Mouse (Mus musculus): ENCODE data around the gene Tspan3. TPM values are rescaled to one million over a fixed set of nuclear protein-coding genes. Genes with fewer than 3 reads are reported as not detected.

Gene Tspan3
- polyA plus RNA-seq, 1 experiment from 2014 or later: 381 TPM

DNA sequence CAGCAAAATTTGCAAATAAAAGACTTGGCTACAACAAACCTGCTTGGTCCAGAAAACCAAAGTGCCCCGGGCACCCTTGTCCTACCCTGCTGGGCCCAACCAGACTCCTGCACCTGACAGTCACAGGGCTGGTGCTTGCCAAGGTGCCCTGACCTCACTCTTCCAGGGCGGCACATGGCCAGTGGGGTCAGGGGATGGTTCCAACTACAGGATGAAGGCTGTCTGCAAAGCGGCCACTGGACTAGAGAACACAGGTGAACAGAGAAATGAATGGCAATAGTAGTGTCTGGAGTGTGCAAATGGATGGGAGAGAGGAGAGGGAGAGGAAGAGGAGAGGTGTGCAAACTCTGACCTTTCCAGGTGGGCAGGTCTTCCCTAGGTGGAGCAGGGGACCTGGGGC is 35.3 kb downstream of the Tspan3 start:
- ATAC-seq (replicated peaks; ENCODE audit: insufficient number of reproducible peaks, low FRiP score, low TSS enrichment): no peak
- Histone ChIP-seq H3K4me1 (ENCODE audit: control insufficient read depth, insufficient read depth, low read length) (peaks cover 33% of the 10 kb centered on the region), H3K36me3 (ENCODE audit: control insufficient read depth, insufficient read depth, low read length) (peaks cover 8% of the 10 kb centered on the region), H3K27ac (ENCODE audit: low read depth, low read length) (no peak overlapping the region), H3K9ac (ENCODE audit: low read depth, low read length) (no peak overlapping the region), H3K4me3 (ENCODE audit: low read depth, low read length) (no peak overlapping the region), H3K9me3 (replicated peaks; ENCODE audit: control insufficient read depth, low read length) (no peaks in the 10 kb centered on the region), H3K4me2 (no peak overlapping the region), H3K27me3 (ENCODE audit: control insufficient read depth, insufficient read depth, low read length) (no peaks in the 10 kb centered on the region)
- WGBS (ENCODE audit: insufficient replicate concordance): 88% methylated on average over 3 of the region's 3 CpGs

DNA sequence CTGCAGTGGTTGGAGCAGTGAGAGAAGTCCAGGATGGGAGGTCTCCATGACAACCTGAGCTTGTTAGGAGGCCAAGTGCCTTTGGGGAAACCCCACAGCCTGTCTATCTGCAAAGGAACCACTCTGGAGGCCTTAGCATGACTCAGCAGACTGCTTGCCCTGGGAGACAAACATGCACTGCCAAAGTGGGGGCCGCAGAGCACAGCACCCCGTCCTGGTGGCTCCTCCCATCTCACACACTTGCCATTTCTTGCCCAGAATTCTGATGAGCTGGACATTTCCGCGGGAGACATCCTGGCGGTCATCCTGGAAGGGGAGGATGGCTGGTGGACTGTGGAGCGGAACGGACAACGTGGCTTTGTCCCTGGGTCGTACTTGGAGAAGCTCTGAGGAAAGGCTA is 36.9 kb downstream of the Tspan3 start:
- Histone ChIP-seq H3K27ac (ENCODE audit: low read depth, low read length) (no peak overlapping the region), H3K4me2 (no peak overlapping the region), H3K9ac (ENCODE audit: low read depth, low read length) (no peak overlapping the region), H3K27me3 (ENCODE audit: control insufficient read depth, insufficient read depth, low read length) (no peaks in the 10 kb centered on the region), H3K4me1 (ENCODE audit: control insufficient read depth, insufficient read depth, low read length) (peaks cover 37% of the 10 kb centered on the region), H3K36me3 (ENCODE audit: control insufficient read depth, insufficient read depth, low read length) (peaks cover 8% of the 10 kb centered on the region), H3K9me3 (replicated peaks; ENCODE audit: control insufficient read depth, low read length) (no peaks in the 10 kb centered on the region), H3K4me3 (ENCODE audit: low read depth, low read length) (no peak overlapping the region)
- ATAC-seq (replicated peaks; ENCODE audit: insufficient number of reproducible peaks, low FRiP score, low TSS enrichment): no peak
- WGBS (ENCODE audit: insufficient replicate concordance): 86% methylated on average over 9 of the region's 9 CpGs

DNA sequence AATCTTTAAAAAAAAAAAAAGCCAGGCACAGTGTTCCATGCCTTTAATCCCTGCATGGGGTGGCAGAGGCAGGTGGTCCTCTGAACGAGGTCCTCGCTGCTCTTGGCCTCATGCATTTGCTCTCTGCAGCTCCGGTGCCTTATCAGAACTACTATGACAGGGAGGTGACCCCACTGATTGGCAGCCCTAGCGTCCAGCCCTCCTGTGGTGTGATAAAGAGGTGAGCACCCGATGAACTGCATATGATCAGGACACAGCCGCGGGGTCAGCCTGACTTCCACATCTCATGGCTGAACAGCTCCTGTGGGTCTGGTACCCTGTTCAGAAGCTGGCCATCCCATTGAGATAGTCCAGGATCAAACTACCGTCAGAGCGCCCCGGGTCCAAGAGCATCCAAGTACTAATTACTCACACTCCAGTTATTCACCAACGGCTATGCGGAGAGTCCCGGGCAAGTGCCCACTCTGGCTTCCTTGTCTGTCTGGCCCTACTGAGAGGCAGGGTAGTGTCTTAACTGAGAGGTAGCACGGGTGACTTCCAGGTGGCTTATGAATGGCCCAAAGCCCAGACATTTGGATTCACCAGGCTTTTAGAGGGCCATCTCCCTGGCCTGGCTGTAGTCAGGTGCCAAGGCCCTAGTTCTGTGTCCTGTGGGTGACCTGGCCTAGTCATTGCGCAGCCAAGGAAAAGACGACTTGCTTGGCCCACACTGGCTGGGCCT is 38.7 kb downstream of the Tspan3 start:
- Histone ChIP-seq H3K4me3 (ENCODE audit: low read depth, low read length) (no peak overlapping the region), H3K36me3 (ENCODE audit: control insufficient read depth, insufficient read depth, low read length) (0 out of 2 replicates have a peak, but pooled peaks cover 5% of the 10 kb centered on the region), H3K27me3 (ENCODE audit: control insufficient read depth, insufficient read depth, low read length) (no peaks in the 10 kb centered on the region), H3K27ac (ENCODE audit: low read depth, low read length) (no peak overlapping the region), H3K9ac (ENCODE audit: low read depth, low read length) (no peak overlapping the region), H3K4me2 (no peak overlapping the region), H3K4me1 (ENCODE audit: control insufficient read depth, insufficient read depth, low read length) (peaks cover 35% of the 10 kb centered on the region), H3K9me3 (replicated peaks; ENCODE audit: control insufficient read depth, low read length) (no peaks in the 10 kb centered on the region)
- ATAC-seq (replicated peaks; ENCODE audit: insufficient number of reproducible peaks, low FRiP score, low TSS enrichment): no peak
- 65% methylated on average over 16 of the region's 16 CpGs for WGBS (ENCODE audit: insufficient replicate concordance)

DNA sequence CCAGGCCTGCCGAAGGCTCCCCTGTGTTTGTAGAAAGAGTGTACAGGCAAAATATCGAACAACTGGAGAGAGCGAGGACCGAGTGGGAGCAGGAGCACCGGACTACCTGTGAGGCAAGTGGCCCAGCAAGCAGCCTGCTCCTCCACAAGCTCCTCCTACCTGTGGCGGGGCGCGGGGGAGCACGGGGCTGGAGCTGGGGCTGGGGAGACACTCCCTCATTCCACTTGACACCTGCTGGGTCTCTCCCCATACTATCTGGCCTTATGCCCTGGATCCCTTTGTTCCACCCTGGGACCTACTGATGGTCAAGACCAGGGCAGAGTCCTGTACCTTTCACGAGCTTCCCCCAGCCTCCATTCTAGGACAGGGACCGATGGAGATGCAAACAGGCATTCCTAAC is 40.7 kb downstream of the Tspan3 start:
- 23% methylated on average over 11 of the region's 11 CpGs for WGBS (ENCODE audit: insufficient replicate concordance)
- Histone ChIP-seq H3K4me1 (ENCODE audit: control insufficient read depth, insufficient read depth, low read length) (peaks cover 18% of the 10 kb centered on the region), H3K9me3 (replicated peaks; ENCODE audit: control insufficient read depth, low read length) (no peaks in the 10 kb centered on the region), H3K27ac (ENCODE audit: low read depth, low read length) (no peak overlapping the region), H3K27me3 (ENCODE audit: control insufficient read depth, insufficient read depth, low read length) (0 out of 2 replicates have a peak, but pooled peaks cover 5% of the 10 kb centered on the region), H3K4me2 (no peak overlapping the region), H3K9ac (ENCODE audit: low read depth, low read length) (no peak overlapping the region), H3K36me3 (ENCODE audit: control insufficient read depth, insufficient read depth, low read length) (0 out of 2 replicates have a peak, but pooled peaks cover 2% of the 10 kb centered on the region), H3K4me3 (ENCODE audit: low read depth, low read length) (no peak overlapping the region)
- no peak for ATAC-seq (replicated peaks; ENCODE audit: insufficient number of reproducible peaks, low FRiP score, low TSS enrichment)

DNA sequence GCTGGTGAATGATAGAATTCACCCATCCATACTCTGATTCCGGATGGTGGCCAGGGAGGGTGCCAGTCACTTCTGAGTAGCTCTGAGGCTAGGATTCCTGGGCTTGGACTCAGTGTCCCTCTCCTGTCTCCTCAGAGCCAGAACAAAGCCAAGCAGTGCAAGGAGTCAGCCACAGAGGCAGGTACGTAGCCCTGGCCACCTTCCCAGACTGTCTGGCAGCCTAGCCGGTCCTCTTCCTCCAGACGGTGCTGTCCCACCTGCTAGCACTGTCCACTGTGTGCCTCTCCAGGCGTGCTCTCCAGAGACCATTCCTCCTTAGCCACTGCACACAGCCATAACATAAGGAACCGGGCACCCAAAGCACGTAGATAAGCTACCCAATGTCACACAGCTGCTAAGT is 41.7 kb downstream of the Tspan3 start:
- Histone ChIP-seq H3K27me3 (ENCODE audit: control insufficient read depth, insufficient read depth, low read length) (0 out of 2 replicates have a peak, but pooled peaks cover 5% of the 10 kb centered on the region), H3K4me2 (no peak overlapping the region), H3K9ac (ENCODE audit: low read depth, low read length) (no peak overlapping the region), H3K4me3 (ENCODE audit: low read depth, low read length) (no peak overlapping the region), H3K9me3 (replicated peaks; ENCODE audit: control insufficient read depth, low read length) (no peaks in the 10 kb centered on the region), H3K27ac (ENCODE audit: low read depth, low read length) (no peak overlapping the region), H3K4me1 (ENCODE audit: control insufficient read depth, insufficient read depth, low read length) (peaks cover 21% of the 10 kb centered on the region), H3K36me3 (ENCODE audit: control insufficient read depth, insufficient read depth, low read length) (0 out of 2 replicates have a peak, but pooled peaks cover 2% of the 10 kb centered on the region)
- ATAC-seq (replicated peaks; ENCODE audit: insufficient number of reproducible peaks, low FRiP score, low TSS enrichment): no peak
- WGBS (ENCODE audit: insufficient replicate concordance): 55% methylated on average over 7 of the region's 7 CpGs

DNA sequence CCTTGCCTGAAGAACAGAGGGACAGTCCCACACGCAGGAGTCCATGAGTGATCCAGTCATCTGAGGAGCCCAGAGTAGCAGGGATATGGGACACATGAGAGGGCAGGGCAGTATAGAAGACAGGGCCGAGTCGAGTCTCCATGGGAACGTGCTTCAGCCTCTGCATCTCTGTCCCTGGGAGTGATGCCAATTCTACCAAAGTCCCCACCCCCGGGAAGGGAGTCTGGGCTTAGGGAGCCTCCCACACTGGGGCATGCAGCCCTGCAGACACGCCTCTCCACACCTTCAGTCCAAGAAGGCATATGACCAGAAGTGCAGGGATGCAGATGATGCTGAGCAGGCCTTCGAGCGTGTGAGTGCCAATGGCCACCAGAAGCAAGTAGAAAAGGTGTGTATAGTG is 42.3 kb downstream of the Tspan3 start:
- no peak overlapping the region for H3K9ac ChIP-seq (ENCODE audit: low read depth, low read length)
- ATAC-seq (replicated peaks; ENCODE audit: insufficient number of reproducible peaks, low FRiP score, low TSS enrichment): no peak
- peaks cover 21% of the 10 kb centered on the region for H3K4me1 ChIP-seq (ENCODE audit: control insufficient read depth, insufficient read depth, low read length)
- no peak overlapping the region for H3K4me2 ChIP-seq
- 0 out of 2 replicates have a peak, but pooled peaks cover 5% of the 10 kb centered on the region for H3K27me3 ChIP-seq (ENCODE audit: control insufficient read depth, insufficient read depth, low read length)
- H3K9me3 ChIP-seq (replicated peaks; ENCODE audit: control insufficient read depth, low read length): no peaks in the 10 kb centered on the region
- no peak overlapping the region for H3K27ac ChIP-seq (ENCODE audit: low read depth, low read length)
- H3K4me3 ChIP-seq (ENCODE audit: low read depth, low read length): no peak overlapping the region
- H3K36me3 ChIP-seq (ENCODE audit: control insufficient read depth, insufficient read depth, low read length): 0 out of 2 replicates have a peak, but pooled peaks cover 2% of the 10 kb centered on the region
- WGBS (ENCODE audit: insufficient replicate concordance): 68% methylated on average over 8 of the region's 8 CpGs

DNA sequence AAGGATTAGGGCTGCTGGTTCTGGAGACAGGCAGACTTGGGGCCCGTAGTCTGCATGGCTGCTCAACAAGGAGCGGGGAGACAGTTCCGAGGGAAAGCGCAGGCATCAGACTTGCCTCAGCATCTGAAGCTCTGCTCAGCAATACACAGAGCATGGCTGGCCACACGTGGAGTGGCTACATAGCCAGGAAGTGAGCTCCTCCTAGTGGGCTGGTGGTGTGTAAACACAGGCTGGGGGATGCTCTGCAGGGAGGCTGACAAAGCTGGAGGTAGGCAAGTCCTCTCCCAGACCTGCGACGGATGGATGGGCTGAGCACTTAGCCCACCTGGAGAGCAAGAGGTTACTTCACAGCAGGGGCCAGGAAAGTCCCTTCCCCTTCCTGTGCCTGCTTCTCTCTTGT is 44.2 kb downstream of the Tspan3 start:
- Histone ChIP-seq H3K4me2 (no peak overlapping the region), H3K9ac (ENCODE audit: low read depth, low read length) (no peak overlapping the region), H3K4me3 (ENCODE audit: low read depth, low read length) (no peak overlapping the region), H3K9me3 (replicated peaks; ENCODE audit: control insufficient read depth, low read length) (no peaks in the 10 kb centered on the region), H3K27me3 (ENCODE audit: control insufficient read depth, insufficient read depth, low read length) (0 out of 2 replicates have a peak, but pooled peaks cover 5% of the 10 kb centered on the region), H3K27ac (ENCODE audit: low read depth, low read length) (no peak overlapping the region), H3K4me1 (ENCODE audit: control insufficient read depth, insufficient read depth, low read length) (peaks cover 18% of the 10 kb centered on the region), H3K36me3 (ENCODE audit: control insufficient read depth, insufficient read depth, low read length) (no peaks in the 10 kb centered on the region)
- 25% methylated on average over 7 of the region's 7 CpGs for WGBS (ENCODE audit: insufficient replicate concordance)
- no peak for ATAC-seq (replicated peaks; ENCODE audit: insufficient number of reproducible peaks, low FRiP score, low TSS enrichment)

DNA sequence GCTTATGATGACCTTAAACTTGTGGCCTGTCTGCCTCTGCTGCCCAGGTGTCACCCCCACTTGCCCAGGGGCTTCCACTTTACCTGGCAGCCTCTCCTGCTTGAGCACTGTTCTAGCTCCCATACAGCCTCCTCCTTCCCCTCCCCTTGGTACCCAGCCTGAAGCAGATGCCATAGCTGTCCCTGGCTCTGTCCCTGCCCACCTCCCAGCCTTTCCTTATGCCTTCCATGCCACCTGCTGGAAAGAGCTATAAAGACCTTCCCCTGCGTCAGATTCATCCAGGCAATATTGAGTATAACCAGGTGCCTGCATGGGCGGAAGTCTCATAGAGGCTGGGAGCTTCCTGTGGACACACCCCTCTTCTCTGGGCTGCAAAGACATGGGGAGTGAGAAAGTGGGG is 45.6 kb downstream of the Tspan3 start:
- no peak overlapping the region for H3K9ac ChIP-seq (ENCODE audit: low read depth, low read length)
- H3K4me2 ChIP-seq: no peak overlapping the region
- WGBS (ENCODE audit: insufficient replicate concordance): 62% methylated on average over 2 of the region's 2 CpGs
- H3K4me1 ChIP-seq (ENCODE audit: control insufficient read depth, insufficient read depth, low read length): peaks cover 14% of the 10 kb centered on the region
- ATAC-seq (replicated peaks; ENCODE audit: insufficient number of reproducible peaks, low FRiP score, low TSS enrichment): no peak
- H3K27me3 ChIP-seq (ENCODE audit: control insufficient read depth, insufficient read depth, low read length): 0 out of 2 replicates have a peak, but pooled peaks cover 5% of the 10 kb centered on the region
- no peak overlapping the region for H3K27ac ChIP-seq (ENCODE audit: low read depth, low read length)
- no peaks in the 10 kb centered on the region for H3K9me3 ChIP-seq (replicated peaks; ENCODE audit: control insufficient read depth, low read length)
- no peaks in the 10 kb centered on the region for H3K36me3 ChIP-seq (ENCODE audit: control insufficient read depth, insufficient read depth, low read length)
- no peak overlapping the region for H3K4me3 ChIP-seq (ENCODE audit: low read depth, low read length)

DNA sequence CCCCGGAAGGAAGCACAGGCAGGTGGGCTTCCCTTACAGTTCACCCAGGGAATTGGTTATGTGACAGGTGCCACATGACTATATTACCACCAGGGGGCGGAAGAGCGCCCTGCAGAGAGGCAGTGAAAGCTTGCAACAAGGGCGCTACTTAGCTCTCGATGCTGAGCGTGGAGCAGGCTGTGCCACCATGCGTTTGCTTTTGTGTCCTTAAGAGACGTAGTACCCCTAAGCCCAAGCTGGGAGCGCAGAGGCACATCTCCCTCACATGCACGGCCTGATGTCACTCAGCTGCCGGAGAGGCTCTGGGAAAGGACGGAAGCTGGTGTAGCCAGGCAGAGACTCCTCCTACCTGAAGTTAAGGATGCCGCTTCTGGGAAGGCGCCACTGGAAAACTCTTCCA is 46.7 kb downstream of the Tspan3 start:
- peaks cover 4% of the 10 kb centered on the region for H3K4me1 ChIP-seq (ENCODE audit: control insufficient read depth, insufficient read depth, low read length)
- no peak for ATAC-seq (replicated peaks; ENCODE audit: insufficient number of reproducible peaks, low FRiP score, low TSS enrichment)

More for the DNA sequence above, 46.7 kb downstream of the Tspan3 start:
- 3% methylated on average over 14 of the region's 14 CpGs for WGBS (ENCODE audit: insufficient replicate concordance)
- Histone ChIP-seq H3K27ac (ENCODE audit: low read depth, low read length) (no peak overlapping the region), H3K36me3 (ENCODE audit: control insufficient read depth, insufficient read depth, low read length) (no peaks in the 10 kb centered on the region), H3K27me3 (ENCODE audit: control insufficient read depth, insufficient read depth, low read length) (0 out of 2 replicates have a peak, but pooled peaks cover 5% of the 10 kb centered on the region), H3K4me3 (ENCODE audit: low read depth, low read length) (peak overlapping the region; percentile 34), H3K9me3 (replicated peaks; ENCODE audit: control insufficient read depth, low read length) (no peaks in the 10 kb centered on the region), H3K9ac (ENCODE audit: low read depth, low read length) (peak overlapping the region; percentile 52; the same call in 1 of the 2 replicates), H3K4me2 (peak overlapping the region; percentile 66)

Data from heart, embryonic 11.5 days (tissue).